Mouse (Mus musculus) ES-Bruce4 (cell line): ENCODE results near the gene Lhx6.
"Not testable (repeated sequence)": the region's sequence is repeated elsewhere in the genome, so short reads cannot be mapped to it uniquely, and the experiment has no call there.

Experiments used
- CTCF ChIP-seq: IDR thresholded peaks from one replicate; pipeline ENCODE4 v1.8.1; 2011; ENCODE audit warnings: low read depth, low read length
- EP300 ChIP-seq: IDR thresholded peaks from 2 replicates; pipeline ENCODE4 v1.6.1; 2011; ENCODE audit warnings: low read depth, low read length; ENCODE audit not compliant: insufficient read depth
- POLR2A ChIP-seq: IDR thresholded peaks from one replicate; pipeline ENCODE4 v1.8.1; 2011; ENCODE audit warnings: low read length; ENCODE audit not compliant: insufficient read depth

DNA sequence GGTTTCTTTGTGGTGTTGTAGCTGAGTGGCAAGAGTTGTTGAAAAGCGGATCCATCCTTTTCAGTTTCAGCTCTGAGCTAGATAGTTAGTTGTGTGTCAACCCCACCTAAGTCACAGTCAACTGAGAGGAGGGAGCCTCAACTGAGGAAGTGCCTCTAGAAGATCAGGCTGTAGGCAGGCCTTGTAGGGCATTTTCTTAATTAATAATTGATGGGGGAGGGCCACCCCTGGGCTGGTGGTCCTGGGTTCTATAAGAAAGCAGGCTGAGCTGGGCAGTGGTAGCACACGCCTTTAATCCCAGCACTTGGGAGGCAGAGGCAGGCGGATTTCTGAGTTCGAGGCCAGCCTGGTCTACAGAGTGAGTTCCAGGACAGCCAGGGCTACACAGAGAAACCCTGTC lies 47.2 kb upstream of the Lhx6 start:
- not testable (repeated sequence) for TF ChIP-seq POLR2A, CTCF, EP300
